Mouse (Mus musculus) left cerebral cortex, postnatal 36 days (tissue): Measurements from ENCODE around the gene Snx8. TPM values are rescaled to one million over a fixed set of nuclear protein-coding genes. Genes with fewer than 3 reads are reported as not detected.
A peak's percentile ranks its signal among the peaks of the same experiment; 100 is the strongest.

Experiments
- DNase-seq, 2 experiments: peaks; one replicate each; pipeline ENCODE4 v3.0.0; 2021 to 2022; ENCODE audit warnings: low spot score in 2 of 2, mixed read lengths in 1 of 2
- intact Hi-C: fragments of 180-260 bp; cut with DNase I; formaldehyde crosslinking; loops from one replicate; pipeline ENCODE4 v1.15.1; 2025
- microRNA-seq: library from miRNA; unstranded; fragments of <30 nt; microRNA quantifications from one replicate; pipeline ENCODE4 v1.2.0, GENCODE M21; 2022
- total RNA-seq, 2 experiments: library from RNA; stranded (reverse); gene quantifications; 2 replicates each; pipeline ENCODE4 v1.2.3; 2021

Gene Snx8
- total RNA-seq, 2 experiments from 2014 or later, result 12.1 to 15.1 TPM

DNA sequence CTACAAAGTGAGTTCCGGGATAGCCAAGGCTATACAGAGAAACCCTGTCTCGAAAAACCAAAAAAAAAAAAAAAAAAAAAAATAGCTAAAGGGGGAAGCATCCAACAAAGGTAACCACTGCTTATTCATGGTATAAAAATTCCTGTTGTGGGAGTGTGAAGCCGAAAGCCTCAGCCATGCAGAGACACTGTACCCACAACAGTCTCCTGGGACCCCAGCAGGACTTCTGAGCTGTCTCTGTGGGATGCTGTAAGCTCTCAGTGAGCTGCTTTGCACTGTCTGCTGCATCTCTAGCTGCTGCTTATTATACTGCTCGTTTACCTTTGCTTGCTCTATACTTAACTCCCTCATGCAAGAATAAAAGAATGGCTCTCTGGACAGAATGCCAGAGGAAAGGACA, 90.8 kb downstream of the Snx8 start:
- intact Hi-C loops, result no loop called here

GRCm38 (mm10) chr5:140292152-140292551, 96.9 kb downstream of the Snx8 start:
- intact Hi-C loops, result loop anchor here (5.0 kb wide), 3 partner anchors 95 to 455 kb away; partner anchors contain the start of gene Elfn1
- DNase-seq, result peak; percentile 26 to 57

More for the DNA sequence above, 90.8 kb downstream of the Snx8 start:
- no peak for DNase-seq

Small RNA genes lying within 50 kb of the gene (microRNA-seq; reads per million reads assigned to microRNA genes)
- not detected for gene Mir7038

Other genes starting within 250 kb of the Snx8 start
- gene Mad1l1, start 67.7 kb downstream of the Snx8 start, total RNA-seq, result 10 to 100 TPM; 16.7 to 19.5 TPM
- gene Nudt1, start 67.6 kb downstream of the Snx8 start, total RNA-seq, result 1 to 10 TPM; 6.2 to 7.6 TPM
- 10 to 100 TPM in 1 of 2 experiments, 1 to 10 TPM in 1; 8.9 to 11.5 TPM for gene Mrm2, start 57.4 kb downstream of the Snx8 start, total RNA-seq
- gene Eif3b, start 30.1 kb upstream of the Snx8 start, total RNA-seq, result 10 to 100 TPM; 86.7 to 90.1 TPM
- gene Gm4869, start 56.4 kb upstream of the Snx8 start, total RNA-seq, result not detected
- gene Chst12, start 116.3 kb upstream of the Snx8 start, total RNA-seq, result 10 to 100 TPM; 19.9 to 20.2 TPM
- under 1 TPM in 1 of 2 experiments, not detected in 1; 0.94 TPM for gene Grifin, start 175.8 kb upstream of the Snx8 start, total RNA-seq
- 10 to 100 TPM; 22.6 to 23.6 TPM for gene Lfng, start 218.1 kb upstream of the Snx8 start, total RNA-seq